Mouse (Mus musculus): ENCODE measurements around the gene Zfp54.
A peak's percentile ranks its signal among the peaks of the same experiment; 100 is the strongest.
"Not testable (repeated sequence)": the region's sequence is repeated elsewhere in the genome, so short reads cannot be mapped to it uniquely, and the experiment has no call there.

Zfp54 gene

DNA sequence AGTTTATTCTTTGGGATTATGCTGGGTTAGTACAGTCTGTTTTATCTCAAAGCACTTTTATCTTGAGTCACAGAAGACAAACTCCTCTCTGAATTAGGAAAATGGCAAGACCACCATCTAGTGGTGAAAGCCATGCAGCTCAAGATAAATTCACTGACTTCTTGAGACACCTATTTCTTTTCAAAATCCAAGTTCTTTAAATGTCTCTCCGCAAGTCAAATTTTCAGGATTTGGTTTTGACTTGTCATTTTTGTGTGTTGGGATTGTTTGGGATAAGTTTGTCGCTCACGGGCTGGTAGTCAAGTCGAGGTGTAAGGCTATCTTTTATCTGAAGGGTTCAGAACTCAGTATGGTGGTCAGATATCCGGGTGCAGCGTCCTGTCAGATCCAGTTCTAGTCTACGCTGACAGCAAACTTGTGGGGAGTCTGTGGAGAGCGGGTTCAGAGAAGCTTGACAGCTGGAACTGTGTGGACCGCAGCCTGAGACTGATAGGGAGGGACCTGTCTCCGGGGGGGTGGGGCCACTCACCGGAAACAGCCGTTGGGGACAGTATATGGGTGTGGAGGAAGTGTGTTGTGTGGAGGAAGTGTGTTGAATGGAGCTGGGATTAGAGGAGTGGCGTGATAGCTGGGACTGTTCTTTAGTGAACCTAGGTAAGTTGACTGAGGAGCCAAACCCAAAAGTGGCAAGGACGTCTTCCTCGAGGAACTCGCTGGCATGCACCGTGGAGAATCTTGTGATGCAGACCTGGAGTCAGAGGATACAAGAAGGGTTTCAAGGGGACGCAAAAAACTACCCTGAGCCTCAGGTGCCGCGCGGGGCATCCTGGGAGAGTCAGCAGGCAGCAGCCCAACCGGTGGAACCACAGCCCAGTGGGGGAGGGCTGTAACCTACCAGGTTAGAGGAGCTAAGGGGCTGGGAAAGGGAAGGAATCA is at the start of gene Zfp54:
TSS of gene Zfp54 (plus strand) at position 564 of the 936 bp plus-strand sequence.
- DNase-seq (ENCODE audit: low spot score in 2 of 2): peak; percentile 59 to 61

DNA sequence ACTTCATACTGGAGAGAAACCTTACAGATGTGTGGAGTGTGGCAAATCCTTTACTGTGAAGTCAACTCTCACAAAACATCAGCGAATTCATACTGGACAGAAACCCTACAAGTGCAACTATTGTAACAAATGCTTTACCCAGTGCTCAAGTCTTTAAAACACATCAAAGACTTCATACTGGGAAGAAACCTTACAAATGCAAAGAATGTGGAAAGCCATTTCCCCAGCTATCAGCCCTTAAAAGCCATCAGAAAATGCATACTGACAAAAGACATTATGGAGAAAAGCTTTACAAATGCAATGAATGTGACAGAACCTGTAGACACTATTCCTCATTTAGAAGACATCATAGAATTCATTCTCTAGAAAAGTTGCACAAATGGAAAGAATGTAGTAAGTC is 47.7 kb upstream of the Zfp54 start:
- no peak for DNase-seq (ENCODE audit: low spot score in 2 of 2)

DNA sequence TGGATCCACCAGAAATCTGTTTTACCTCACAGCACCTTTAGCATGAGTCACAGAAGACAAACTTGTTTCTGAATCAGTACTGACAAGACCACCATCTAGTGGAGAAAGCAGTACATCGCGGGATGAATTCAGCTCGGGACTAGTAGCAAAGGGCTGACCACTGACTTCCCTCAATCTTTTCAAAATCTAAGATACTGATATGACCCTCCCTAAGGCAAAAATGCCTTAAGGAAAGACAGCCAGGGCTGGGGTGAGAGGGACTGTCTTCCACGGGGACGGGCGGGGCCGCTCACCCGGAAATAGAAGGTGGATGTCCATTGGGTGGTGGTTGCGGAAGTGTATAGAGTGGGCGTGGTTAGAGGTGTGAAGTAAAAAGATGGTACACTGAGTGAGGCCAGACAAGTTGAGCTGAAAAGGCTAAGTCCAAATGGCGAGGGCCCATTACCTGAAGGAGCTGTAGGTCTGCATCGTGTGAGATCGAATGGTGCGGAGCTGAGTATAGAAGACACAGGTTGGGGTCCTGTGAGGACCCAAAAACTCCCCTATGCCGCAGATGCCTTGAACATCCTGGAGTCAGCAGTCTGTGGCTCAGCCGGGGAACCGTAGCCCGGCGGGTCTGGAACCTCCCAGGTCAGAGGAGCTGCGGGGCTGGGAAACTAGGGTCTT is 39.5 kb upstream of the Zfp54 start, which contains the start of gene Zfp677:
TSS of gene Zfp677 (plus strand) at position 358 of the 666 bp plus-strand sequence.
- peak; percentile 65 to 66 for DNase-seq (ENCODE audit: low spot score in 2 of 2)

DNA sequence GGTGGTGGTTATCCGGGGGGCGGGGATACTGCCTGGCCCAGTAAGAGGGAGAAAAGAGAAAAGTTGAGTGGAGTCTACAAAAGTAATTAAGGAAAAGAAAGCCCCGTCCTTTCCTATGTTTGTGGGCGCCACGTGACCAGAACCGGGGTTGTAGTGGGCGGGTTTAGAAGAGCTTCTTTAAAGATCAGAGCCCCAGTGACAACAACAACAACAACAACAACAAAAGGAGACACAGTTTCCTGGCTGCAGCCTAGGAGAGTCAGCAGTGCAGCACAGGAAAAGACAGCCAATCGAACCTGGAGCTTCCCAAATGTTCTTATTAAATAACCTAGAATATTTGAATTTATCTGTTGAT is 39.0 kb upstream of the Zfp54 start:
- peak in 1 of 2 experiments; percentile 15 for DNase-seq (ENCODE audit: low spot score in 2 of 2)

DNA sequence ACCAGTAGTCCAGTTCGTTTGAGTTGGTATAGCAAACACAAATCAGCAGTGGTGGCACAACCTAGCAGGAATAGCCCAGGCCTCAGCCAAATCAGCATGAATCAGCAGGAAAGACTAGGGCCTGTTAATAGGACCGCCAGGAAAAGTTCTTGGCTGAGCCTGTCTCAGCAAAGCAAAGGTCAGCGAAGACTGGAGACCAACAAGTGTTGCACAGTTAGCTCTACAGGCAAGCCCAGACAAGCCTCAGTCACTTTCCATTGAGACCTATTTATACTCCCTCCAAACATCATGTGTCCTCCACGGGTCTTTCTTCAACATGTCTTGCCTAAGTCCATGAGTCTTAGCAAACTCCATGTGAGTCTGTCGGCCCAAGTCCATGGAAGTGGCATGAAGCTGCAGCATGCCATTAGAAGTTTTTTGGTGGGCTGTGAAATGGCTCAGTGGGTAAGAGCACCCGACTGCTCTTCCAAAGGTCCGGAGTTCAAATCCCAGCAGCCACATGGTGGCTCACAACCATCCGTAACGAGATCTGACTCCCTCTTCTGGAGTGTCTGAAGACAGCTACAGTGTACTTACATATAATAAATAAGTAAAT is 15.9 kb downstream of the Zfp54 start:
- not testable (repeated sequence) for DNase-seq (ENCODE audit: low spot score in 2 of 2)

DNA sequence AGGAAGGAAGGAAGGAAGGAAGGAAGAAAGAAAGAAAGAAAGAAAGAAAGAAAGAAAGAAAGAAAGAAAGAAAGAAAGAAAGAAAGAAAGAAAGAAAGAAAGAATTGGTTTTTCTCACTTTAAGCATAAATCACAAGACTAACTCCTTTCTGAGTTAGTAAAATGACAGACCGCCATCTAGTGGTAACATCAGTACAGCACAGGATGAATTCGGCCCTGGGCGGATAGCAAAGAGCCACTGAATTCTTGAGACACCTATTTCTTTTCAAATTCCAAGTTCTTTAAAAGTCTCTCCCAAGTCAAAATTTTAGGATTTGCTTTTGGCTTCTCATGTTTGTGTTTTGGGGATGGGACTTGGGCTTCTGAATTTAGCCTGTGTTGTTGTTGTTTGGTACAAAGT is 26.6 kb downstream of the Zfp54 start:
- DNase-seq (ENCODE audit: low spot score in 2 of 2): peak; percentile 82 to 84

DNA sequence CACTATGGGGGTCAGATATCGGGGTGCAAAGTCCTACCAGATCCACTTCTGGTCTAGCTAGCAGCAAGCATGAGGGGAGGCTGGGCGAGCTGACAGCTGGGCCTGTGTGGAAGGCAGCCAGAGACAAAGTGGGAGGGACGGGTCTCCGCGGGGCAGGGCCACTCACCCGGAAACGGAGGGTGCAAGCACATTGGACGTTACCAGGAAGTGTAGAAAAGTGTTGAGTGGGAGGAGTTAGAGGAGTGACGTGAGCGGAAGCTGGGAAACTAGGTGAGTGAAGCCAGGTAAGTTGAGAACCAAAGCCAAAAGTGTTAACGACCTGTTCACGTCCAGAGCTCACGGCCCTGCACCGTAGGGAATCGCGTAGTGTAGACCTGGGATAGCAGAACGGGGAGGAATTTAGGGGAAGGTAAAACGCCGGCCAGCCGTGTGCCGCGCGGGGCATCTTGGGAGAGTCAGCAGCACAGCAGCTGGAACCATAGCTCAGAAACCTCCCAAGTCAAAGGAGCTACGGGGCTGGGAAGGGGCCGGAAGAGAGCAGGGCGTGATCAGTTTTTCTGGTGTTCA is 27.2 kb downstream of the Zfp54 start, which contains the start of gene Zfp51:
TSS of gene Zfp51 (plus strand) at position 237 of the 567 bp plus-strand sequence.
- DNase-seq (ENCODE audit: low spot score in 2 of 2): peak; percentile 90 to 92

DNA sequence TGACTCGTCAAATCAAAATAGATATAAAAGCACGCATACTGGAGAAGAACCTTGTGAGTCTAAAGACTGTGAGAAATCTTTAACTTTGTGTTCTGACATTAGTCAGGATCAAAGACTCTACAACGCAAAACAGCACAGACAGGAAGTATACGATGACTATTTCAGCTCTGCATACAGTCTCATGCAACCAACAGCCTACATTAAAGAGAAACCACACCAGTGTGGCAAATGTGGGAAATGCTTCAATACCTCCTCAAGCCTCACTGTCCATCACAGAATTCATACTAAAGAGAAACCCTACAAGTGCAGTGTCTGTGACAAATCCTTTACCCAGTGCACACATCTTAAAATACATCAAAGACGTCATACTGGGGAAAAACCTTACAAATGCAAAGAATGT is 40.5 kb downstream of the Zfp54 start:
- no peak for DNase-seq (ENCODE audit: low spot score in 2 of 2)

DNA sequence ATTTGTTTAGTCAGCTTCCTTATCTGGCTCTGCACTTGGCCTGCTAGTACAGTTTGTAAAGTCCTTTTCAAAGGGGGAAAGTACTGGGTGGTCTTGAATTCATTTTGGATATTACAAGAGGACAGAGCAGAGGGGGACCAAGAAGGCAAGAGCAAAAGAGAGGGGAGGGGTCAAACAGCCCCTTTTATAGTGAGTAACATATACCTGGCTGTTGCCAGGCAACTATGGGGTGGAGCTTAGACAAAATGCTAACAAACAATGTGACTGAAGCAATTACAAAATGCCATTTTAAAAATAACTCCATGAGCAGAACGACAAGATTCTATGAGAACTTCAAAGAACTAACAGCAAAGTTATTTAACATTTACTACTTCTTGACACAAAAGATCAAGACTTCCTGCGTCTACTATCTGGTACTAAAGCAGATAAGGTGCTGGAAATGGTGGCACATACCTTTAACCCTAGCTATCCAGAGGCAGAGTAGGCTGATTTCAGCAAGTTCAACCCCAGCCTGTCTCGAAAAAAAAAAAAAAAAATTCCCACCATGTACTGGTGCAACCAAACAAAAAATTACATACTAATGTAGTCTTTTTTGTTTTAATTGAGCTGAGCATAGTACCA is 49.1 kb downstream of the Zfp54 start:
- DNase-seq (ENCODE audit: low spot score in 2 of 2): no peak

DNA sequence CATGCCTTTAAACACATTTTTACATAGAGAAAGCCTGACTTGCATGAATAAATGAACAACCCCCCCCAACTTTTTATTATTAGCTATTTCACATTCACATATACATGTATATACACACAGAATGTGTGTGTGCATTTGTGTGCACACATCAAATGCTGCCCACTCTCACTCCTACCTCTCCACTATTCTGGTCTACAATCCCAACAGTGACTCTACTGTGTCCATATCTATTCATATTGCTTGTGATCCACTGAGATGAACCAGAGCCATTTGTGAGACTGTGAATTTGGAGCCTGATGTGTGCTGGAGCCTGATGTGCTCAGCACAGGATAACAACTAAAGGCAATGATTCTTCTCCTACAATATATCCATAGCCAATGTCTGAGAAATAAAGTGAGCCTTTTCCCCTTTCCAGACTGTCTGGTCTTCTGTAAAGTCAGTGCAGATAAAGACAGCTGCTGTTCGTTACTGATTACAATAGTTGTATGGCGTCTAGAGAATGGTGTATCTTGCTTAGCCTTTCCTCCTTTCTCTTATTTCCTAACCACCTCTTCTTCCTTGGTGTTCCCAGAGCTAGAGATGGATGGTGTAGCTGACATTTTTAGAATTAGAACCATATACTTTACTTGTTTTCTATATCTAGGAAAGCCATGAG is 49.8 kb downstream of the Zfp54 start:
- DNase-seq (ENCODE audit: low spot score in 2 of 2): no peak

DNA sequence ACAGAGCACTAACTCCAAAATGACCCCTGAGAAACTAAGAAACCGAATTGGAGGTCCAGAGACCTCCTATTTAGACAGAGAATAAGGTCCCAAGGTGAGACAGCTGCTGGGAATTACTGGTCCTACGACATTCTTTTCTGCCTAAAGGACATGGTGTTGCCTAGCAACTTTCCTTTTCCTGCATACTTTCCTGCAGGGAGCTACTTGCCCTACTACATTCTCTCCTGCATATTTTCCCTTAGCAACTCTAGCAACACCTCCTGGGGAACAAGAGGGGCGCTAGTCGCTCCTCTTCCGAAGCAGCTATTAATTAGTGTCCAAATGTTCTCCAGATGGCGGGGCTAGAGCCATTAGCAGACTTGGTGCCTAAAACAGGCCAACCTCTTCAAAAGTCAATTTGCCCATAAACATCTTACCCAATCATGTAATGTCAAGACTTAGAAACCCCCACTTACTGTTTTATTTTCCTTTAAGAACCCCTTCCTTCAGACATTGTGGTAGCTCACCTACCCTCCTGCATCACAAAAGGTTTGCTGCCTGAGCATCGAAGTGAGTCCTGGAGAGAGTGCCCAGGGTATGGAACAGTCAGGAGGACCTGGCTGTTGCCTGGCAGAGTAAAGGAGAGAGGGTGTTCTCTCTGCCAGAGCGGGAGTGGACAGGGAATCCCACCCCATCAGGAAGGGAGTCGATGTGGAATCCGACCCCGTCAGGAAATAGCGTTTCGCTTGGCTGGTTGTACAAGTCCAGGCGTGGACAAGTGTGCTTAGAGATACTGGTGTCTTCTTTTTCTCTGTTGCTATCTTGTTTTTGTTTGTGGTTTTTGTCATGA is 50.5 kb downstream of the Zfp54 start:
- DNase-seq (ENCODE audit: low spot score in 2 of 2): no peak

DNA sequence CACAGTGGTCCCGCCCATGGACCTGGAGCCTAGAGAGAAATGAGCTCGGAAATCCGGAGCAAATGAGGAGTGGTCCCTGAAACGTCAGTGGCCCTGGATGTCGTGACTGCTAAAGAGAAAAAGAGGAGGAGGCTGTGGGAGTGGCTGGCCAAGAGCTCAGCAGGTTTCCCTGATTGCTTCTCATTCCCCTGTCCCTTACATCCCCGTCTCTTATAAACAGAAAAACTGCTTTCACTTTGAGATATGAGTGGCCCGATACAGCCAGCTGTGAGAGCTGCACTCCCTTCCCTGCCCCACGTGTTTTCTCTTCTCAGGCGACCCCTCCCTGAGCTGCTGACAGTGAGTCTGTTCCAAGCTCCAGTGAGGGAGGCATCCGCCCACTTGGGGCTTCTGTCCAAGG is 51.7 kb downstream of the Zfp54 start:
- not testable (repeated sequence) for DNase-seq (ENCODE audit: low spot score in 2 of 2)

DNA sequence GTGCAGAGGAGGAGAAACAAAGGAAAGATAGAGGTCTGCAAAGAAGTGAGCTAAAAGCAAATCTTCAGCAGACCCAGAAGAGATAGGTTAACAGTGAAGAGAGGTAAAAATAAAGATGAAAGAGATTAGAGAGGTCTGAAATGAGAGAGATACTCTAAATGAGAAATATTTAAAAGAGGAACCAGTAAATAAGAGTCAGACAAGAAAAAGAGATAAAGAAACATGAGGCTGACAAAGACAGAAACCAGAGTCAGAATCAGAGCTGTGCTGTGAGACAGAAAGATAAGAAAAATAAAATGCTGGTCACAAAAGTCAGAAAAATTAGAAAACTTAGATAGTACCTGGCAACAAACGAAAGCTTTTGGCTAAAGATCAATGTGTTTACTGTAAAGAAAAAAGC is 52.3 kb downstream of the Zfp54 start:
- DNase-seq (ENCODE audit: low spot score in 2 of 2): not testable (repeated sequence)

DNA sequence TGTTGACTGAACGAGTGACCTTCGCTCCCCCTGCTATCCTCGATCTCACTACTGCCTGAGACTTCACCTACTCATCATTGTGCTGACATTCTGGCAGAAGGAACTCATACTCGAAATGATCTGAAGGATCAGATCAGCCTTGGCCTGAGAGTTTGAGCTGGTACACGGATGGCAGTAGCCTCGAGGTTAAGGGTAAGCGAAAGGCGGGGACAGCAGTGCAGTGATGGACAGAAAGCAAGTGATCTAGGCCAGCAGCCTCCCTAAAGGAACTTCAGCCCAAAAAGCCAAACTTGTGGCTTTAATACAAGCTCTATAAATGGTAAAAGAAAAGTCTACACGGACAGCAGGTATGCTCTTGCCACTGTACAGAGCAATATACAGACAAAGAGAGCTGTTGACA is 53.3 kb downstream of the Zfp54 start:
- DNase-seq (ENCODE audit: low spot score in 2 of 2): not testable (repeated sequence)

DNA sequence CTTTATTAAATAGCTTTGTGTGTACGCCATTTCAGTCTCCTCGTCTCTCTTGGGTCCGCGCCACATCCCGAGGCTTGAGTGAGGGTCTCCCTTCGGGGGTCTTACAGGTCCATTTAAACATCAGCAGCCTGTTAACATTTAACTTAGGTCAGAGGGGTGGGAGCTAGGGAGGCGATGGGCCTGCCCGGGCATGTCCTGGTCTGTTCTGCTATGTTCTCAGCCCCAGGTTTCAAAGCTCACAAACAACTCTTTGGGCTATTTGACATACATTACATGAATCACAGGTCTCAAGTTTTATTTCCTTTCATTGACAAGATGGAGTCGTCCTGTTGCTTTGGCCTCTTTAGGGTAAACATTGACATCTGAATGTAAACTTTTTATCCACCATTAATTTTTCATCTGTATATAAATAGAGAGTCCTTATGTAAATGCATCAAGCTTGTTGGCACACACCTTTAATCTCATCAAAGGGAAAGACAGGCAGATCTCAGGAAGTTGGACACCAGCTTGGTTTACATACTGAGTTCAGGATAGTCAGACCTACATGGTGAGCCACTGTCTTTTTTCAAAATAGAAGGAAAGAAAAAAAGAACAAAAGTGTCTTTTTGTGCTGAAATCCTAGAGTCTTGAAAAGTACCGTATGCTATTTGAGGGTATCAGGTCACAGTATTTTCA is 55.2 kb downstream of the Zfp54 start:
- DNase-seq (ENCODE audit: low spot score in 2 of 2): not testable (repeated sequence)
